Mouse (Mus musculus): ENCODE results near the gene Ltf. TPM values are rescaled to one million over a fixed set of nuclear protein-coding genes. Genes with fewer than 3 reads are reported as not detected.

Gene Ltf
- total RNA-seq, 2 experiments from 2014 or later = not detected

- TF ChIP-seq CTCF (conservative IDR thresholded peaks at IDR 0.05) = no peak
- Histone ChIP-seq H3K27ac (peak overlapping the region; percentile 53; the same call in 1 of the 2 replicates), H3K4me3 (no peak overlapping the region)
- DNase-seq (ENCODE audit: low spot score in 2 of 2) = no peak
These were observed 29.4 kb downstream of the Ltf start for GRCm38 (mm10) chr9:111048452-111048851.

GRCm38 (mm10) chr9:111054923-111055322 lies 35.9 kb downstream of the Ltf start:
- Histone ChIP-seq H3K4me3 (no peak overlapping the region; the same call in 1 of the 2 replicates), H3K27ac (no peak overlapping the region)
- no peak for TF ChIP-seq CTCF (conservative IDR thresholded peaks at IDR 0.05)
- DNase-seq (ENCODE audit: low spot score in 2 of 2) = no peak

DNA sequence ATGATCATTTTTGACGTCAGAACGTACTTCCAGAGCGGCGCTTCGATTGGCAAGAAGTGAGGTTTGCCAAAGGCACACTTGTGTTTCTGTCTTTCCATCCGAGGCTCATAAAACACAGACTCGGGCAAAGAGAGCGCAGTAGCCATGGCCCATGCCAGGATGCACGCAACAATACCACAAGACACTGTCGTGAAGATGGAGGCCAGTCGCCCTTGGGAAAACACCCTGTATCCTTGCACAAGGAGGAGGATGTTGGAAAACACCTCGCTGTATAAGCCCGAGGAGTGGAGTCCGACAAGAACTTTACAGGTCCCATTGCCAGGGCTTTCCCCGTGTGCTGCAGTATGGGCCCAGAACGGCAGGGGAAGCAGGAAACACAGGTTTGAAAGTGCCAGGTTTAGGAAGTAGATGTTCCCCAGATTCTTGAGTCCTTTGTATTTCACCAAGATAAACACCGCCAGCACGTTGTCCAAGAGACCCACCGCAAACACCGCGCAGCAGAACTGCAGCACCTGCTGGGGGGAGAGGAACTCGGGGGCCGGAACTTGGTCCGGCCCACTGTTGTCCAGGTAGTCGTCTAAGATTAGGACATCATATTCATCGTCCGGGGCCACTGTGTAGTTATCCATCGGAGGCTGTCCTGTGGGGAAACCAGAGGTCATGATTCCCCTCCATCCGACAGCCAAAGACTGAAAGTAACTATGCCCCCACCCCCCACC lies 36.9 kb downstream of the Ltf start:
- Histone ChIP-seq H3K27ac (peak overlapping the region; percentile 59), H3K4me3 (peak overlapping the region; percentile 49)
- no peak for DNase-seq (ENCODE audit: low spot score in 2 of 2)
- TF ChIP-seq CTCF (conservative IDR thresholded peaks at IDR 0.05) = no peak

DNA sequence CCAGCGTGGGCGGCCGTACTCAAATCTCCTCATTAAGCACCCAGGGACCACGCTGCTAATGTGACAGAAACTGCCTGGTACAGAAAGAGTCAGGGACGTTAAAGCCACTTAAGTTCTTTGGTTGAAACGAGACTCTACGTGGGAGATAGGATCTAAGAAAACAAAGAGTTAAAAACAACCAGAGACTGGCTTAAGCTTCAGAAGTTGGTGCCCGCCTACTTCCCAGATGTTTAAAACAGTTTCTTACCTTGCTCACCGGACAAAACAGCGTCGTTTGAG lies 37.4 kb downstream of the Ltf start:
- peak overlapping the region; percentile 59 for H3K27ac ChIP-seq
- TF ChIP-seq CTCF (conservative IDR thresholded peaks at IDR 0.05) = no peak
- H3K4me3 ChIP-seq = peak overlapping the region; percentile 49
- DNase-seq (ENCODE audit: low spot score in 2 of 2) = no peak

DNA sequence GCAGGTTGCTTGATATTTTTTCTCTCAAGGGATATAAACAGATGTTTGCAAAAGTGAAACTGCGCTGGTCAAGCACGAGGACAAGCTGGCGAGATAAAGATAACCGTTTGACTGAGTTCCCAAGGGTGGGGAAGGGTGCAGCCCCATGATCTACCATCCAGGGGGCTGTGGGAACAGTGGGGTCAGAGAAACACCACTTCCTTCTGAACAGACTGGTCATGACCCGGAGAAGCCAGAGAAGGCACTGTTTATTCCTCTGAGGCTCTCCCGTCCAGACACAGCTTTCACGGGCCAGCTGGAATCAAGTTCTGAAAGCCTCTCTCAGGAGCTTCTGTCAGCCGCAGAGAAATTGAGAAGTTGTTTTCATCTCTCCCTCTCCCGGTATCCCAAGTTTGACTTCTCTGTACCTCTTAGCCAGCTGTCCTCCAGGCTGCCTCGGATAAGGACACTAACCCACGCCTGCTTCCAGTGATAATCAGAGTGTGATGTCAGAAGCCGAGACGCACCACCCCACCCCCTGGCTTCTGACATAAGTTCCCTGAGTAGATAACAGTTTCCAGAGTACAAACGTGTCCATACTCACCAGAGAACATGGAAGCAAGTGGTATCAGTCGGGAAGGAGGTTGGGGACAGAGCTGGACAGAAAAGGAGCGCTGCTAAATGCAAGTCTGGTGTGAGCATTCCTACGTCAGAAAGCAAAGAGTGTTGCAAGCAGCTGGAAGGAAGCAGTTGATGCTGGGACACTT lies 37.9 kb downstream of the Ltf start, which contains the start of gene Ccrl2:
Ccrl2 (minus strand) TSS at position 722 of the 746 bp plus-strand sequence.
- Histone ChIP-seq H3K4me3 (peak within 1 kb of the TSS; percentile 49), H3K27ac (peak within 1 kb of the TSS; percentile 59)
- no peak for TF ChIP-seq CTCF (conservative IDR thresholded peaks at IDR 0.05)
- DNase-seq (ENCODE audit: low spot score in 2 of 2) = no peak

- H3K27ac ChIP-seq = no peak overlapping the region
- no peak for TF ChIP-seq CTCF (conservative IDR thresholded peaks at IDR 0.05)
- no peak for DNase-seq (ENCODE audit: low spot score in 2 of 2)
- peak overlapping the region; percentile 49 for H3K4me3 ChIP-seq
These were observed 38.7 kb downstream of the Ltf start for GRCm38 (mm10) chr9:111057544-111058370.

- no peak for TF ChIP-seq CTCF (conservative IDR thresholded peaks at IDR 0.05)
- DNase-seq (ENCODE audit: low spot score in 2 of 2) = no peak
- no peak overlapping the region for H3K4me3 ChIP-seq
- H3K27ac ChIP-seq = no peak overlapping the region
These were observed 40.0 kb downstream of the Ltf start for GRCm38 (mm10) chr9:111058943-111059556.

DNA sequence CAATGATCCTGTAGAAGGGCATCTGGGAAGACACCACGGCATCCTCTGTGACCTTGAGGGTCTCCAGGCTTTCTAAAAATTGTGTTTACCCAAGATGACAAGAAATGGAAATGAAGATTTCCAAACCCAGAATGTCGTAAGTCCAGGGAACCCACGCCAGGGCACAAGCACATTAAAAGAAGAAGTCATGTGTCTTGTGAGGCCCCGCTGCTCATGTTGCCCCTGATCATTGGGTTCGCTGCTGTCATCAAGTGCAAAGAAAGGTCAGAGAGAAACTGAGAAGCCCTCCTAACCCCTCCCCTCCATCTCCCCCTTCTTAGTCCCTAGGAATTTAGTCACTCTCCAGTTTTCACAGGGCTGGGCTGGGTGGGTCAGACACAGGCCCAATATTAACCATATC lies 43.8 kb downstream of the Ltf start:
- DNase-seq (ENCODE audit: low spot score in 2 of 2) = no peak
- no peak overlapping the region for H3K27ac ChIP-seq
- no peak overlapping the region for H3K4me3 ChIP-seq
- no peak for TF ChIP-seq CTCF (conservative IDR thresholded peaks at IDR 0.05)

DNA sequence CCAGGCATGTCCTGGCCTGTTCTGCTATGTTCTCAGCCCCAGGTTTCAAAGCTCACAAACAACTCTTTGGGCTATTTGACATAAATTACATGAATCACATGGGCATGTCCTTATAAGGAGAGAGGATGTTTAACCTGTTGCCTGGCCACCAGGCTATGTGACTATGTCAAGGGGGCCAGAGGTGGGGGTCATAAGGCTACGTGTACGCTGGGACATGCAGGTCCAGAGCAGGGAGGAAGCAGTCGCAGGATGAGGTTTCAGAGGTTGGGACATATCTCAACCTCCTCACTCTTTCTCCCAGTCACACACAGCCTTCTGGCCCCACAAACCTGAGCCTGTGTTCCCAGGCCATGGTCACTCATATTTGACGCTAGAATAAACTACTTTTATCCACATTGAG lies 48.0 kb downstream of the Ltf start:
- no peak for TF ChIP-seq CTCF (conservative IDR thresholded peaks at IDR 0.05)
- no peak overlapping the region for H3K27ac ChIP-seq
- no peak overlapping the region for H3K4me3 ChIP-seq
- no peak for DNase-seq (ENCODE audit: low spot score in 2 of 2)

DNA sequence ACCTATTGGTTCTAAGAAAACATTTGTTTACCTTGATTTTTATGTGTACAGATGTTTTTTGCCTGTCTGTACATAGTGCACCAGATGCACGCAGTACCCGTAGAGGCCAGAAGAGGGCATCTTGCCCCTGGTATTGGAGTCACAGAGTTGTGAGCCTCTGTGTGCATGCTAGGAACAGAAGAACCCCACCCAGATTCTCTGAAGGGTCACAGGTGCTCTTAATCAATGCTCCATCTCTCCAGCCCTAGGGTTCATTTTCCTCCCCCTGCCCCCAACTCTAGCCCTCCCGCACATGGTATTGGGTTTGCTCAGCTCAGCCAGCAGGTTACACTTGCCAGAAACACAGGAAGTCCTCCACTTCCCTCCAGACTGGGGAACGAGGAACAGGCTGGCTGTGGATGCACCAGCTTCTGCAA lies 51.5 kb downstream of the Ltf start:
- peak; percentile 79 for TF ChIP-seq CTCF (conservative IDR thresholded peaks at IDR 0.05)
- H3K27ac ChIP-seq = no peak overlapping the region
- peak in 1 of 2 experiments; percentile 18 for DNase-seq (ENCODE audit: low spot score in 2 of 2)
- H3K4me3 ChIP-seq = no peak overlapping the region

GRCm38 (mm10) chr9:111072175-111072574 lies 53.1 kb downstream of the Ltf start:
- no peak for DNase-seq (ENCODE audit: low spot score in 2 of 2)
- TF ChIP-seq CTCF (conservative IDR thresholded peaks at IDR 0.05) = peak; percentile 79

GRCm38 (mm10) chr9:111072971-111073370 lies 53.9 kb downstream of the Ltf start:
- no peak for DNase-seq (ENCODE audit: low spot score in 2 of 2)
- no peak overlapping the region for H3K4me3 ChIP-seq
- H3K27ac ChIP-seq = no peak overlapping the region
- TF ChIP-seq CTCF (conservative IDR thresholded peaks at IDR 0.05) = no peak

More at GRCm38 (mm10) chr9:111072175-111072574, 53.1 kb downstream of the Ltf start:
- no peak overlapping the region for H3K27ac ChIP-seq
- H3K4me3 ChIP-seq = no peak overlapping the region
